ENCODE assay signal across 11 mouse cellular contexts in genomic region chr11:19822991-19823390, GRCm38 (mm10).
DNase-seq lines count a peak whose midpoint lies in the region; ATAC-seq lines count a peak whose summit lies in the region.
"Had no signal": no experiment of that assay in that cellular context is flagged by ENCODE, and none has a peak within 500 bp of the region (broad histone marks: within the 10 kb centered on the region; RNA-seq: fewer than 3 reads in every experiment).

No protein-coding gene starts in this region.

- no peaks in the 10 kb centered on the region for H3K9me3 ChIP-seq in limb, embryonic 13.5 days
- no peaks in the 10 kb centered on the region for H3K9me3 ChIP-seq in limb, embryonic 10.5 days (replicated peaks)
- H3K9me3 ChIP-seq in hindbrain, embryonic 12.5 days (replicated peaks), result no peaks in the 10 kb centered on the region
- H3K9me3 ChIP-seq in midbrain, embryonic 15.5 days, result no peaks in the 10 kb centered on the region
- H3K9me3 ChIP-seq: G1E had no signal

- H3K4me3 ChIP-seq in limb, embryonic 13.5 days, result no peak overlapping the region
- no peak overlapping the region for H3K4me3 ChIP-seq in limb, embryonic 10.5 days
- no peak overlapping the region for H3K4me3 ChIP-seq in hindbrain, embryonic 12.5 days
- no peak overlapping the region for H3K4me3 ChIP-seq in midbrain, embryonic 15.5 days
- H3K4me3 ChIP-seq: erythroblast, embryonic 14.5 days had no signal

- 71% methylated on average over 5 of the region's 5 CpGs for WGBS in limb, embryonic 13.5 days
- WGBS in limb, embryonic 10.5 days, result 85% methylated on average over 5 of the region's 5 CpGs
- 81% methylated on average over 5 of the region's 5 CpGs for WGBS in hindbrain, embryonic 12.5 days
- WGBS in midbrain, embryonic 15.5 days, result 76% methylated on average over 5 of the region's 5 CpGs

- H3K27me3 ChIP-seq in limb, embryonic 13.5 days, result peaks cover 6% of the 10 kb centered on the region; the same call in 1 of the 2 replicates
- no peaks in the 10 kb centered on the region for H3K27me3 ChIP-seq in limb, embryonic 10.5 days (ENCODE audit: low read depth, poor library complexity, severe bottlenecking)
- no peaks in the 10 kb centered on the region for H3K27me3 ChIP-seq in hindbrain, embryonic 12.5 days
- no peaks in the 10 kb centered on the region for H3K27me3 ChIP-seq in midbrain, embryonic 15.5 days (replicated peaks)

- DNase-seq in cerebellum, postnatal 10 days, result peak; percentile 36 to 60
- no peak for DNase-seq in cerebellum, adult 9-10 months
- DNase-seq in limb, embryonic 10.5 days (ENCODE audit: low spot score), result no peak
- no peak for DNase-seq in embryo, embryonic 9.5 days (ENCODE audit: extremely low spot score)
- no peak for DNase-seq in thymus, postnatal 4 days
- DNase-seq: gastrocnemius, postnatal 25 days had no signal

- H3K4me1 ChIP-seq in limb, embryonic 13.5 days, result peaks cover 9% of the 10 kb centered on the region; the same call in 1 of the 2 replicates
- H3K4me1 ChIP-seq in limb, embryonic 10.5 days, result peaks cover 14% of the 10 kb centered on the region
- H3K4me1 ChIP-seq in hindbrain, embryonic 12.5 days, result no peaks in the 10 kb centered on the region
- H3K4me1 ChIP-seq in midbrain, embryonic 15.5 days, result no peaks in the 10 kb centered on the region

- no peak overlapping the region for H3K9ac ChIP-seq in limb, embryonic 13.5 days
- H3K9ac ChIP-seq in hindbrain, embryonic 12.5 days, result no peak overlapping the region
- no peak overlapping the region for H3K9ac ChIP-seq in midbrain, embryonic 15.5 days

- peak; percentile 25; the same call in 1 of the 2 replicates for ATAC-seq in limb, embryonic 13.5 days (ENCODE audit: low FRiP score, low read depth)
- ATAC-seq in hindbrain, embryonic 12.5 days (ENCODE audit: low FRiP score), result 0 out of 2 replicates have a peak, but pooled peaks have one; percentile 53
- ATAC-seq in midbrain, embryonic 15.5 days (replicated peaks), result peak; percentile 71

- H3K36me3 ChIP-seq in limb, embryonic 13.5 days, result no peaks in the 10 kb centered on the region
- H3K36me3 ChIP-seq in limb, embryonic 10.5 days, result no peaks in the 10 kb centered on the region
- H3K36me3 ChIP-seq in hindbrain, embryonic 12.5 days, result no peaks in the 10 kb centered on the region
- H3K36me3 ChIP-seq in midbrain, embryonic 15.5 days (replicated peaks), result no peaks in the 10 kb centered on the region
- H3K36me3 ChIP-seq: G1E had no signal

- no peak overlapping the region for H3K4me2 ChIP-seq in limb, embryonic 13.5 days (replicated peaks)
- H3K4me2 ChIP-seq in hindbrain, embryonic 12.5 days (replicated peaks), result no peak overlapping the region
- no peak overlapping the region for H3K4me2 ChIP-seq in midbrain, embryonic 15.5 days

- no peak overlapping the region for H3K27ac ChIP-seq in limb, embryonic 13.5 days
- no peak overlapping the region for H3K27ac ChIP-seq in limb, embryonic 10.5 days
- H3K27ac ChIP-seq in hindbrain, embryonic 12.5 days, result no peak overlapping the region
- no peak overlapping the region for H3K27ac ChIP-seq in midbrain, embryonic 15.5 days

Comparison
In these comparisons a context has a peak if more than half of its experiments do, and no peak if none do; other contexts are left out.
1. DNase-seq: peak in cerebellum, postnatal 10 days (2 of 2); none in cerebellum, adult 9-10 months (single experiment), limb, embryonic 10.5 days (single experiment), embryo, embryonic 9.5 days (single experiment) and thymus, postnatal 4 days (single experiment).
2. Peak in every context shown above with its lines, with median percentiles within 50 percentile points of each other: ATAC-seq.